Mouse (Mus musculus): ENCODE results near the gene D6Ertd527e. TPM values are rescaled to one million over a fixed set of nuclear protein-coding genes. Genes with fewer than 3 reads are reported as not detected.

The D6Ertd527e gene
- total and polyA plus RNA-seq, 3 experiments: 0.04 TPM; not detected in 2

GRCm38 (mm10) chr6:87121961-87122360, 17.4 kb downstream of the D6Ertd527e start:
- H3K4me3 ChIP-seq: no peak overlapping the region
- no peaks in the 10 kb centered on the region for H3K36me3 ChIP-seq (ENCODE audit: control insufficient read depth, insufficient read depth, low read length)
- 42% methylated on average over 7 of the region's 7 CpGs for WGBS
- H3K79me2 ChIP-seq (replicated peaks; ENCODE audit: control insufficient read depth, insufficient read depth, low read length): no peaks in the 10 kb centered on the region
- intact Hi-C loops (cut with DNase I): no loop called here
- no peak overlapping the region for H3K9ac ChIP-seq (ENCODE audit: low read depth, low read length)
- DNase-seq: no peak
- peaks cover under 1% of the 10 kb centered on the region; the same call in 1 of the 2 replicates for H3K4me1 ChIP-seq (ENCODE audit: control insufficient read depth, insufficient read depth, low read length)
- TF ChIP-seq CTCF (IDR thresholded peaks at IDR 0.05) (no peak), POLR2A (IDR thresholded peaks at IDR 0.05; ENCODE audit: insufficient read depth, low read depth, low read length) (no peak)
- no peaks in the 10 kb centered on the region for H3K27me3 ChIP-seq (ENCODE audit: control insufficient read depth, insufficient read depth, low read length)
- H3K27ac ChIP-seq: no peak overlapping the region

DNA sequence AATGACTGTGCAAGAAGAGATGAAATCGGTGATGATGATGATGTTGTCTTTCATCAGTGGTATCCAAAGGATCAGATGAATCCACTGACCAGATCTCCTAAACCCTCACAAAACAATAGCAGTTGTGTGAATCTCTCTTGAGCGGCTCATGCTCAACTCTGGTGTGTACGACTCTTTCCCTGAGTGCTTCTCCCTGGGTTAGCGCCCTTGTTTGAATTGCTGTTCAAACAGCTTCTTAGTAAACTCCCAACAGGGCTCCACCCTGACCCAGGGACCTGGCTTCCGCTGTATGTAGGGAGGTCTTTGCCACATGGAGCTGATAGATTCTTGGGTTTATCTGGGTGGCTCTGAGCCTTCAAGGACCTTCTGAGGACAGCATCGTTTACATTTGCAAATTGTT, 18.9 kb downstream of the D6Ertd527e start:
- no peak for DNase-seq
- 90% methylated on average over 6 of the region's 6 CpGs for WGBS
- Histone ChIP-seq H3K9ac (ENCODE audit: low read depth, low read length) (no peak overlapping the region), H3K27ac (no peak overlapping the region), H3K4me1 (ENCODE audit: control insufficient read depth, insufficient read depth, low read length) (peaks cover 1% of the 10 kb centered on the region; the same call in 1 of the 2 replicates), H3K4me3 (no peak overlapping the region), H3K36me3 (ENCODE audit: control insufficient read depth, insufficient read depth, low read length) (no peaks in the 10 kb centered on the region), H3K27me3 (ENCODE audit: control insufficient read depth, insufficient read depth, low read length) (no peaks in the 10 kb centered on the region), H3K79me2 (replicated peaks; ENCODE audit: control insufficient read depth, insufficient read depth, low read length) (no peaks in the 10 kb centered on the region)
- intact Hi-C loops (cut with DNase I): no loop called here
- TF ChIP-seq EP300 (IDR thresholded peaks at IDR 0.05; ENCODE audit: insufficient read depth, low read depth, low read length) (no peak), POLR2A (IDR thresholded peaks at IDR 0.05; ENCODE audit: insufficient read depth, low read depth, low read length) (no peak), CTCF (IDR thresholded peaks at IDR 0.05) (no peak)

DNA sequence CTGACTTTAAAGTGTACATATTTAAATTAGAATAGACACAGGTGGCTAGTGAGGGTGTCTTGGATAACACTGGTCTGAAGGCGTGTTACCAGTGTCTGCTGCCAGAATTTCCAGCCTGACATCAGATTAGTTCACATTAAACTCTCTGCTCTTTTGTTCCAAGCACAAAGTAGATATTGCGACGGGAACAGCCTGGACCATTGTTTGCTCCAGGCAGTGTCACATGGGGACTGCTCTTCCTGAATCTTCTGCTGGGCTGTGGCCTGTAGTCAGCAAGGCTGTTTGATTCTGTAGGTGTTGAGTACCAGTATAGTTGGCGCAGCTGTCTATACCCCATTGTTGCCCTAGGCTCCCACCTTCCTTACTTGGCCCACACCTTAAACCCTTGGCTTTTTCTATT, 19.4 kb downstream of the D6Ertd527e start:
- H3K9ac ChIP-seq (ENCODE audit: low read depth, low read length): no peak overlapping the region
- 66% methylated on average over 4 of the region's 4 CpGs for WGBS
- TF ChIP-seq EP300 (IDR thresholded peaks at IDR 0.05; ENCODE audit: insufficient read depth, low read depth, low read length): no peak
- no peak for TF ChIP-seq POLR2A (IDR thresholded peaks at IDR 0.05; ENCODE audit: insufficient read depth, low read depth, low read length)
- TF ChIP-seq CTCF (IDR thresholded peaks at IDR 0.05): no peak

DNA sequence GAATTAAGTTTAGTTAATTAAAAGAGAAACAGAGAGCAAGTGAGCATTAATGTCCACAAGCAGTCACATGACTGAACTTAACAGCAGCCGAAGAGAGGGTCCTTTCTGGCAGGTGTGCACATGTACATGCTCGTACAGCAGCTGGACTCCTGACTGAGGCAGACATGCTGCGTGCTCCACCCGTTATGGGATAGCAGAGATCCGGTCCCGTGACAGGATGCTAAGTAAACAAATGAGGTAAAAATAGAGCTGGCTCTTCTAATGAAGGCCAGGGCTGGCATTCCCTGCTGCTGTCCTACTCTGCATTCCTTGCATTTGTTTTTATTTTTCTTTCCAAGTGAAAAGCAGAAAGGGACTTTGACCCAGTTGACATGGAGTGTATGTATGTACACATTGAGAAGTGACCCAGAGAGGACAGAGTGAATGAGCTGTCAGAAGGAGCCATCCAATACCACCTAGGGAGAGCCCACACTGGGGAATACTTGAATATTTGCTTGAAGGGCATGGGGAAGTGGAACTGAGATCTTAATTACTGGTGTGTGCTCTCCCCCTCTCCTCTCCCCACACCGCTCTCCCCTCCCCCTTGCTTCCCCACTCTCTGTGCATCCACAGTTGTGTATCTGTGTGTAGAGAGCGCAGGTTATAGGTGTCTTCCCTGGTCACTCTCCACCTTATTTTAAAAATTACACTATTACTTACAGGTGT, 22.7 kb downstream of the D6Ertd527e start:
- peaks cover 1% of the 10 kb centered on the region; the same call in 1 of the 2 replicates for H3K4me1 ChIP-seq (ENCODE audit: control insufficient read depth, insufficient read depth, low read length)
- no peak for DNase-seq
- H3K4me3 ChIP-seq: no peak overlapping the region
- no peaks in the 10 kb centered on the region for H3K36me3 ChIP-seq (ENCODE audit: control insufficient read depth, insufficient read depth, low read length)
- H3K9ac ChIP-seq (ENCODE audit: low read depth, low read length): no peak overlapping the region
- WGBS: 33% methylated on average over 8 of the region's 8 CpGs
- TF ChIP-seq POLR2A (IDR thresholded peaks at IDR 0.05; ENCODE audit: insufficient read depth, low read depth, low read length) (no peak), EP300 (IDR thresholded peaks at IDR 0.05; ENCODE audit: insufficient read depth, low read depth, low read length) (no peak), CTCF (IDR thresholded peaks at IDR 0.05) (no peak)
- no peaks in the 10 kb centered on the region for H3K27me3 ChIP-seq (ENCODE audit: control insufficient read depth, insufficient read depth, low read length)
- no peaks in the 10 kb centered on the region for H3K79me2 ChIP-seq (replicated peaks; ENCODE audit: control insufficient read depth, insufficient read depth, low read length)
- intact Hi-C loops (cut with DNase I): no loop called here
- H3K27ac ChIP-seq: no peak overlapping the region

More for the DNA sequence above, 19.4 kb downstream of the D6Ertd527e start:
- H3K79me2 ChIP-seq (replicated peaks; ENCODE audit: control insufficient read depth, insufficient read depth, low read length): no peaks in the 10 kb centered on the region
- H3K36me3 ChIP-seq (ENCODE audit: control insufficient read depth, insufficient read depth, low read length): no peaks in the 10 kb centered on the region
- H3K4me1 ChIP-seq (ENCODE audit: control insufficient read depth, insufficient read depth, low read length): peaks cover 1% of the 10 kb centered on the region; the same call in 1 of the 2 replicates
- H3K27ac ChIP-seq: no peak overlapping the region
- H3K27me3 ChIP-seq (ENCODE audit: control insufficient read depth, insufficient read depth, low read length): no peaks in the 10 kb centered on the region
- intact Hi-C loops (cut with DNase I): no loop called here
- DNase-seq: no peak
- H3K4me3 ChIP-seq: no peak overlapping the region

GRCm38 (mm10) chr6:87129861-87130260, 25.3 kb downstream of the D6Ertd527e start:
- H3K36me3 ChIP-seq (ENCODE audit: control insufficient read depth, insufficient read depth, low read length): no peaks in the 10 kb centered on the region
- TF ChIP-seq EP300 (IDR thresholded peaks at IDR 0.05; ENCODE audit: insufficient read depth, low read depth, low read length) (no peak), POLR2A (IDR thresholded peaks at IDR 0.05; ENCODE audit: insufficient read depth, low read depth, low read length) (no peak), CTCF (IDR thresholded peaks at IDR 0.05) (no peak)
- no peak overlapping the region for H3K27ac ChIP-seq

GRCm38 (mm10) chr6:87130628-87131027, 26.1 kb downstream of the D6Ertd527e start:
- 85% methylated on average over 7 of the region's 7 CpGs for WGBS
- no peak overlapping the region for H3K27ac ChIP-seq
- H3K36me3 ChIP-seq (ENCODE audit: control insufficient read depth, insufficient read depth, low read length): no peaks in the 10 kb centered on the region
- no peaks in the 10 kb centered on the region for H3K79me2 ChIP-seq (replicated peaks; ENCODE audit: control insufficient read depth, insufficient read depth, low read length)
- intact Hi-C loops (cut with DNase I): no loop called here
- no peak for DNase-seq
- H3K4me3 ChIP-seq: no peak overlapping the region
- peaks cover 1% of the 10 kb centered on the region; the same call in 1 of the 2 replicates for H3K4me1 ChIP-seq (ENCODE audit: control insufficient read depth, insufficient read depth, low read length)
- no peak for TF ChIP-seq EP300 (IDR thresholded peaks at IDR 0.05; ENCODE audit: insufficient read depth, low read depth, low read length)
- H3K9ac ChIP-seq (ENCODE audit: low read depth, low read length): no peak overlapping the region
- H3K27me3 ChIP-seq (ENCODE audit: control insufficient read depth, insufficient read depth, low read length): no peaks in the 10 kb centered on the region

More at GRCm38 (mm10) chr6:87129861-87130260, 25.3 kb downstream of the D6Ertd527e start:
- H3K79me2 ChIP-seq (replicated peaks; ENCODE audit: control insufficient read depth, insufficient read depth, low read length): no peaks in the 10 kb centered on the region
- no peak overlapping the region for H3K9ac ChIP-seq (ENCODE audit: low read depth, low read length)
- H3K4me3 ChIP-seq: no peak overlapping the region
- no peaks in the 10 kb centered on the region for H3K27me3 ChIP-seq (ENCODE audit: control insufficient read depth, insufficient read depth, low read length)
- intact Hi-C loops (cut with DNase I): no loop called here
- no peak for DNase-seq
- 85% methylated on average over 8 of the region's 8 CpGs for WGBS
- H3K4me1 ChIP-seq (ENCODE audit: control insufficient read depth, insufficient read depth, low read length): peaks cover 1% of the 10 kb centered on the region; the same call in 1 of the 2 replicates

Measured in heart, adult 2 months (tissue).